Mouse (Mus musculus) forebrain, embryonic 16.5 days (tissue): ENCODE data around the gene Dchs2. TPM values are rescaled to one million over a fixed set of nuclear protein-coding genes. Genes with fewer than 3 reads are reported as not detected.

ENCODE experiments used
- polyA plus RNA-seq: library from polyadenylated mRNA; unstranded; fragments of >200 nt; fragmentation: Nextera tagmentation; extraction: Ambion mirVana; gene quantifications from 2 replicates; pipeline ENCODE4 v1.2.1, GENCODE M21; 2015

Gene Dchs2
- polyA plus RNA-seq, 1 experiment from 2014 or later = 0.68 TPM

Other genes starting within 250 kb of the Dchs2 start
- 0.12 and 0.16 TPM in 2 replicates for gene Lrat, start 224.0 kb upstream of the Dchs2 start, polyA plus RNA-seq
- gene Fgg, start 120.2 kb upstream of the Dchs2 start, polyA plus RNA-seq = 0.11 TPM in 1 of 2 replicates, not detected in the other
- 0.10 TPM in 1 of 2 replicates, not detected in the other for gene Fga, start 101.9 kb upstream of the Dchs2 start, polyA plus RNA-seq
- 0.09 TPM in 1 of 2 replicates, not detected in the other for gene Fgb, start 78.1 kb upstream of the Dchs2 start, polyA plus RNA-seq
- gene Plrg1, start 72.4 kb upstream of the Dchs2 start, polyA plus RNA-seq = 112 and 123 TPM in 2 replicates